Mouse (Mus musculus) left cerebral cortex, postnatal 14 days (tissue): ENCODE results near the gene Arl15. TPM values are rescaled to one million over a fixed set of nuclear protein-coding genes. Genes with fewer than 3 reads are reported as not detected.

ENCODE experiments used
- DNase-seq, 2 experiments: peaks; one replicate each; pipeline ENCODE4 v3.0.0; 2021 to 2022; ENCODE audit warnings: low spot score in 2 of 2, mixed read lengths in 1 of 2
- intact Hi-C: fragments of 180-260 bp; cut with DNase I; formaldehyde crosslinking; loops from one replicate; pipeline ENCODE4 v1.15.1; 2025
- total RNA-seq, 2 experiments: library from RNA; stranded (reverse); gene quantifications; 2 replicates each; pipeline ENCODE4 v1.2.3; 2021

Gene Arl15
- total RNA-seq, 2 experiments from 2014 or later = 40.5 to 41.8 TPM

GRCm38 (mm10) chr13:113794705-113795655, 675 bp downstream of the Arl15 start:
- peak; percentile 23 to 28 for DNase-seq
- intact Hi-C loops = loop anchor here (1.0 to 5.0 kb wide), 2 partner anchors 70 to 103 kb away; no protein-coding TSS in a partner anchor

GRCm38 (mm10) chr13:113797378-113797777, 3.1 kb downstream of the Arl15 start:
- intact Hi-C loops = no loop called here
- DNase-seq = no peak

GRCm38 (mm10) chr13:113799361-113799760, 5.1 kb downstream of the Arl15 start:
- intact Hi-C loops = no loop called here

GRCm38 (mm10) chr13:113800246-113800645, 5.9 kb downstream of the Arl15 start:
- intact Hi-C loops = no loop called here

More at GRCm38 (mm10) chr13:113799361-113799760, 5.1 kb downstream of the Arl15 start:
- DNase-seq = no peak

GRCm38 (mm10) chr13:113802571-113802970, 8.3 kb downstream of the Arl15 start:
- intact Hi-C loops = no loop called here
- no peak for DNase-seq

More at GRCm38 (mm10) chr13:113800246-113800645, 5.9 kb downstream of the Arl15 start:
- DNase-seq = no peak

GRCm38 (mm10) chr13:113811141-113811540, 16.8 kb downstream of the Arl15 start:
- no peak for DNase-seq
- intact Hi-C loops = no loop called here

GRCm38 (mm10) chr13:113811910-113812592, 17.7 kb downstream of the Arl15 start:
- intact Hi-C loops = no loop called here
- DNase-seq = no peak

GRCm38 (mm10) chr13:113812593-113812975, 18.3 kb downstream of the Arl15 start:
- DNase-seq = no peak
- intact Hi-C loops = no loop called here

- intact Hi-C loops = no loop called here
- no peak for DNase-seq
Measured at GRCm38 (mm10) chr13:113814121-113814520, 19.8 kb downstream of the Arl15 start.

GRCm38 (mm10) chr13:113815697-113816420, 21.6 kb downstream of the Arl15 start:
- intact Hi-C loops = no loop called here
- peak; percentile 41 to 59 for DNase-seq

GRCm38 (mm10) chr13:113816421-113816810, 22.1 kb downstream of the Arl15 start:
- no peak for DNase-seq
- intact Hi-C loops = no loop called here

- intact Hi-C loops = no loop called here
- DNase-seq = no peak
Measured at GRCm38 (mm10) chr13:113819006-113819405, 24.7 kb downstream of the Arl15 start.

GRCm38 (mm10) chr13:113820176-113820575, 25.9 kb downstream of the Arl15 start:
- intact Hi-C loops = no loop called here
- no peak for DNase-seq

GRCm38 (mm10) chr13:113821891-113822290, 27.6 kb downstream of the Arl15 start:
- DNase-seq = peak; percentile 57 to 60
- intact Hi-C loops = no loop called here

- no peak for DNase-seq
- intact Hi-C loops = no loop called here
Measured at GRCm38 (mm10) chr13:113824027-113824426, 29.7 kb downstream of the Arl15 start.

- intact Hi-C loops = no loop called here
- DNase-seq = no peak
Measured at GRCm38 (mm10) chr13:113828633-113829032, 34.3 kb downstream of the Arl15 start.

GRCm38 (mm10) chr13:113829079-113829478, 34.8 kb downstream of the Arl15 start:
- intact Hi-C loops = no loop called here
- DNase-seq = peak; percentile 19 to 39

- intact Hi-C loops = no loop called here
- DNase-seq = no peak
Measured at GRCm38 (mm10) chr13:113830805-113831204, 36.5 kb downstream of the Arl15 start.

GRCm38 (mm10) chr13:113832947-113833346, 38.6 kb downstream of the Arl15 start:
- intact Hi-C loops = no loop called here
- DNase-seq = no peak

- intact Hi-C loops = no loop called here
- no peak for DNase-seq
Measured at GRCm38 (mm10) chr13:113835921-113836320, 41.6 kb downstream of the Arl15 start.
